Mouse (Mus musculus) stomach, postnatal 0 days (tissue): ENCODE results near the gene Jaml.

Source experiments
- CTCF ChIP-seq: IDR thresholded peaks from 2 replicates; pipeline ENCODE4 v1.5.1; 2016; ENCODE audit warnings: antibody characterized with exemption, low read depth, mild to moderate bottlenecking, moderate library complexity
- EP300 ChIP-seq: optimal IDR thresholded peaks from 2 replicates; pipeline ENCODE3; 2016; ENCODE audit warnings: antibody characterized with exemption

DNA sequence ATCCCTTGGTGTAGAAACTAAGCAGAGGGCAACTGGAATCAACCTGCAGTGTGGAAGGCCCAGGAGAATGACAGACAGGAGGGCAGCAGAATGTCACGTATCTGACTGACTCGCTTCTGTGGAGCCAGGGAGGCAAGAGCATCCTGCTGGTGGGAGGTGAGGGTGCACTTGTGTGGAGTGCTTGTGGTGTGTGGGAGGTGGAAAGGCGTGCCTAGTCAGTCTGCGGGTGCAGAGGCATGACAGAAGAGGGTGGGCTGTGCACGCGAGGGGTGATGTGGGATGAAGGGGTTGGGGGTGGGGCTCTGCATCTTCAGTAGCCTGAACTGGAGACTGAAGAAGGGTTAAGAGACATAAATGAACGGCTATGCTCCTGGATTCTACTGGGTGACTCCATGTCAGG lies 74.4 kb downstream of the Jaml start:
- TF ChIP-seq EP300 (no peak), CTCF (no peak)
